Mouse (Mus musculus): Measurements from ENCODE around the gene Sat1. TPM values are rescaled to one million over a fixed set of nuclear protein-coding genes. Genes with fewer than 3 reads are reported as not detected.
"Not testable (repeated sequence)": the region's sequence is repeated elsewhere in the genome, so short reads cannot be mapped to it uniquely, and the experiment has no call there.

Gene Sat1
- polyA plus RNA-seq, 1 experiment, result 106 TPM

GRCm38 (mm10) chrX:155208671-155209070 is 7.6 kb downstream of the Sat1 start:
- Histone ChIP-seq H3K27me3 (ENCODE audit: control insufficient read depth, insufficient read depth, low read length) (no peaks in the 10 kb centered on the region), H3K4me1 (ENCODE audit: control insufficient read depth, insufficient read depth, low read length) (no peaks in the 10 kb centered on the region), H3K27ac (ENCODE audit: insufficient read depth, low read length) (no peak overlapping the region), H3K4me3 (replicated peaks; ENCODE audit: insufficient read depth, low read depth, low read length) (no peak overlapping the region)
- DNase-seq, result no peak
- TF ChIP-seq POLR2A (IDR thresholded peaks at IDR 0.05; ENCODE audit: borderline replicate concordance, insufficient read depth, low read length) (no peak), CTCF (IDR thresholded peaks at IDR 0.05; ENCODE audit: borderline replicate concordance, insufficient read depth, low read depth, low read length) (no peak)
- 32% methylated on average over 1 of the region's 1 CpGs for WGBS

- not testable (repeated sequence) for H3K4me3 ChIP-seq (replicated peaks; ENCODE audit: insufficient read depth, low read depth, low read length); H3K27ac ChIP-seq (ENCODE audit: insufficient read depth, low read length); DNase-seq; H3K27me3 ChIP-seq (ENCODE audit: control insufficient read depth, insufficient read depth, low read length); H3K4me1 ChIP-seq (ENCODE audit: control insufficient read depth, insufficient read depth, low read length)
- 83% methylated on average over 2 of the region's 2 CpGs for WGBS
Observed at GRCm38 (mm10) chrX:155205436-155205835, 10.8 kb downstream of the Sat1 start.

DNA sequence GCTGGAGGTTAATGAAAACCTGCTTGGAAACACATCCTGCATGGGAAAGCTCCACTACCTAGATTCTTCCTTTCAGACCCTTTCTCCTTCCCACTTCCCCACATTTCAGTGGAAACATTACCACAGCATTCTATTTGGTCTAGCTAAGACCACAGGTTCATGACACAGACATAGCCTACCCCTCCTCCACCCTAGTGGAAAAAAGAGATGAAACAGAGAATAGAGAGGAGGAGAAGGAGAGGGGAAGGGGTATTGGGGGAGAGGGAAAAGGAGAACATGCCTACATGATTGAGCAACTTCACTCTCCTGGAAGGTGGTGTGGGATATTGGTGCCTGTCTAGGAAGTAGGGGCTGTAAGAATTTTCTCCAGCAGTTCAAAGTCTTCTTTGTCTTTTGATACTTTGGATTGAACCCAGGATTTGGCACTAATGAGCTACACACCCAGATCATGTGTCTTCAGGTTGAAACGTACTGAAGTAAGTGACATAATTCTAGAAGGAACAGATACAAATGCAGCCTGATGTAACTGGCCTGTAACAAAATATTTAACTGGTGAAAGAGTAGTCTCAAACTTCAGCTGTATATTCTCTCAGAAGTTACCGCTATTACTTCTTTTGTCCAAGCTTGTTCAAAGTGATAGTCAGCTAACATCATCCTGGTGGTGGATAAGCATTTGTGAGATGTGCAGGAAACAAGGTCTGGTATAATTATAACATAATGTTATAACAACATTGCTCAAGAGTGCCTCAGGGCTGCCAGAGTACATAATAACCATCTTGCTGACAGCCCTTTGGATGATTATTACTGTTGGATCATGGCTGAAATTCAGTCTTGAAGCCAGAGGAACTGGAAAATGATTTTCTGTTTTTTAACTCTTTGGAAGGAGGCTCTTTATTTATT is 13.6 kb downstream of the Sat1 start:
- Histone ChIP-seq H3K4me3 (replicated peaks; ENCODE audit: insufficient read depth, low read depth, low read length) (no peak overlapping the region), H3K27ac (ENCODE audit: insufficient read depth, low read length) (no peak overlapping the region), H3K4me1 (ENCODE audit: control insufficient read depth, insufficient read depth, low read length) (no peaks in the 10 kb centered on the region), H3K27me3 (ENCODE audit: control insufficient read depth, insufficient read depth, low read length) (no peaks in the 10 kb centered on the region)
- WGBS, result 69% methylated on average over 2 of the region's 2 CpGs
- no peak for DNase-seq
- TF ChIP-seq POLR2A (IDR thresholded peaks at IDR 0.05; ENCODE audit: borderline replicate concordance, insufficient read depth, low read length) (no peak), CTCF (IDR thresholded peaks at IDR 0.05; ENCODE audit: borderline replicate concordance, insufficient read depth, low read depth, low read length) (no peak)

DNA sequence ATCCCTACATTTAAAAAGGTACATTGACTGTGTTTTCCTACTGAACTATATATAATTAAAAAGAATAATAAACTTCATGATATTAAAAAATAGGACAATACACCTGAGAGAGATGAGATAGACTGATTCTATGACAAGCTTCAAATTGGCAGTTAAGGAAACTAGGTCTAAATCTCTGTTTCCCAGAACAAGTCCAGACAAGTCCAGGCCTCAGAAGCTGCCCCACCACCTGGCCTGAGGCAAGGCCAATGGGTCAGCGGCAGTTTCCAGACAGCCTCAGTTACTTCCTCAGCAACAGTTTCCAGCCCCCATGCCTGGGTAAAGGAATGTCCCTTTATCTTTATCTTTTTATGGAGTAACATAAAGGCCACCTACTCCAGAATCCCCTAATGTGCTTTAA is 14.4 kb downstream of the Sat1 start:
- Histone ChIP-seq H3K4me3 (replicated peaks; ENCODE audit: insufficient read depth, low read depth, low read length) (no peak overlapping the region), H3K27ac (ENCODE audit: insufficient read depth, low read length) (no peak overlapping the region), H3K27me3 (ENCODE audit: control insufficient read depth, insufficient read depth, low read length) (no peaks in the 10 kb centered on the region), H3K4me1 (ENCODE audit: control insufficient read depth, insufficient read depth, low read length) (no peaks in the 10 kb centered on the region)
- no peak for DNase-seq
- 95% methylated on average over 1 of the region's 1 CpGs for WGBS
- TF ChIP-seq POLR2A (IDR thresholded peaks at IDR 0.05; ENCODE audit: borderline replicate concordance, insufficient read depth, low read length) (no peak), CTCF (IDR thresholded peaks at IDR 0.05; ENCODE audit: borderline replicate concordance, insufficient read depth, low read depth, low read length) (no peak)

DNA sequence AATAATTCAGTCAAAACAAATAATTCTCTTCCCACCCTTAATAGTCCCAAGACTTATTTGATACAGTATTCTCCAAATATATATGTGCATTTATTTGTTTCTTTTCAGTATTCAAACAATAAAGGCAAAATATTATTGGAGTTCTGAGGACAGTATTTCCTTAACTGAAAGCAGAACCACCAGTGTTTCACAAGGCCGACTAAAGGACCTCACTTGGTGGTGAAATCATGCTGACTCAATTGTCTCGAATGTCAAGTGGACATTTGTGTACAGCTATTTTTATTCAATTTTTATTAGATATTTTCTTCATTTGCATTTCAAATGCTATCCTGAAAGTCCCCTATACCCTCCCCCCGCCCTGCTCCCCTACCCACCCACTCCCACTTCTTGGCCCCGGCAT is 21.3 kb downstream of the Sat1 start:
- TF ChIP-seq CTCF (IDR thresholded peaks at IDR 0.05; ENCODE audit: borderline replicate concordance, insufficient read depth, low read depth, low read length) (no peak), POLR2A (IDR thresholded peaks at IDR 0.05; ENCODE audit: borderline replicate concordance, insufficient read depth, low read length) (no peak)
- no peak overlapping the region for H3K4me3 ChIP-seq (replicated peaks; ENCODE audit: insufficient read depth, low read depth, low read length)
- H3K27ac ChIP-seq (ENCODE audit: insufficient read depth, low read length), result no peak overlapping the region
- H3K27me3 ChIP-seq (ENCODE audit: control insufficient read depth, insufficient read depth, low read length), result no peaks in the 10 kb centered on the region
- 83% methylated on average over 4 of the region's 4 CpGs for WGBS
- no peak for DNase-seq
- no peaks in the 10 kb centered on the region for H3K4me1 ChIP-seq (ENCODE audit: control insufficient read depth, insufficient read depth, low read length)

DNA sequence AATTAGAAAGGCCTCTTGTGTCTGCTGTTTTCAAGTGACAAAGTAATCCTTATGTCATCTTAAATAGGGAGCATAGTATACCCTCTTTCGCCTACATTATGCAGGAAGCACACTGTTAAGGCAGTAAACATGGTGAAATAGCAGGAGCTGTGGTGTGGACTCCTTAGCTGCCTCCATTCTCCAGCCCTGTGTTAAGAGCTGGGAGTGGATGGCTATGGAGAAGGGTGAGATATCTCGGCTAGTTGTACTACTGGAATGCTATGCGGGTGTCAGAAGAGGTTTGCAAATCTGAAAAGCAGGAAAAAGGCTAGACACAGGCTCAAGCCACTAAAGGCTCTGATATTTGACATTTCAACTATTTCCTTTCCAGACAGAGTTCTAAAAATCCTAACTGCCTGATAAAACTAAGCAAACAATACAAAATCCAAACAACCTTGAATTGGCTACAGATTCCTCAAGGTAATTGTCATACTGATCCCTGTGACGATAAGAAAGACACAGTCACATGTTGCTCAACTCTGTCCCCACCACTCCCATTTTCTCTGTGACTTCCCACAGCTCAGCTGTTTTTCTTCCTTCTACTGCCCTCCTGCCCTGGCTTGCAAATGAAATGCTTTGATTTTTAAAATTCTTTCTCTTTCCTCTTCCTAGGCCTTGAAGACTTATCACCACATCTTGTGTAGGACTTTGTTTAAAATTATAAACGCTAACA is 22.4 kb downstream of the Sat1 start:
- Histone ChIP-seq H3K4me1 (ENCODE audit: control insufficient read depth, insufficient read depth, low read length) (no peaks in the 10 kb centered on the region), H3K27ac (ENCODE audit: insufficient read depth, low read length) (no peak overlapping the region), H3K4me3 (replicated peaks; ENCODE audit: insufficient read depth, low read depth, low read length) (no peak overlapping the region), H3K27me3 (ENCODE audit: control insufficient read depth, insufficient read depth, low read length) (no peaks in the 10 kb centered on the region)
- WGBS, result 81% methylated on average over 5 of the region's 5 CpGs
- no peak for DNase-seq
- TF ChIP-seq POLR2A (IDR thresholded peaks at IDR 0.05; ENCODE audit: borderline replicate concordance, insufficient read depth, low read length), result no peak
- TF ChIP-seq CTCF (IDR thresholded peaks at IDR 0.05; ENCODE audit: borderline replicate concordance, insufficient read depth, low read depth, low read length), result no peak

- 77% methylated on average over 4 of the region's 4 CpGs for WGBS
- no peak for TF ChIP-seq CTCF (IDR thresholded peaks at IDR 0.05; ENCODE audit: borderline replicate concordance, insufficient read depth, low read depth, low read length)
- TF ChIP-seq POLR2A (IDR thresholded peaks at IDR 0.05; ENCODE audit: borderline replicate concordance, insufficient read depth, low read length), result no peak
- H3K27ac ChIP-seq (ENCODE audit: insufficient read depth, low read length), result no peak overlapping the region
- DNase-seq, result no peak
- H3K4me1 ChIP-seq (ENCODE audit: control insufficient read depth, insufficient read depth, low read length), result no peaks in the 10 kb centered on the region
- no peak overlapping the region for H3K4me3 ChIP-seq (replicated peaks; ENCODE audit: insufficient read depth, low read depth, low read length)
- H3K27me3 ChIP-seq (ENCODE audit: control insufficient read depth, insufficient read depth, low read length), result no peaks in the 10 kb centered on the region
Observed at GRCm38 (mm10) chrX:155191941-155192340, 24.3 kb downstream of the Sat1 start.

- Histone ChIP-seq H3K4me1 (ENCODE audit: control insufficient read depth, insufficient read depth, low read length) (no peaks in the 10 kb centered on the region), H3K4me3 (replicated peaks; ENCODE audit: insufficient read depth, low read depth, low read length) (no peak overlapping the region), H3K27ac (ENCODE audit: insufficient read depth, low read length) (no peak overlapping the region), H3K27me3 (ENCODE audit: control insufficient read depth, insufficient read depth, low read length) (no peaks in the 10 kb centered on the region)
- TF ChIP-seq POLR2A (IDR thresholded peaks at IDR 0.05; ENCODE audit: borderline replicate concordance, insufficient read depth, low read length) (no peak), CTCF (IDR thresholded peaks at IDR 0.05; ENCODE audit: borderline replicate concordance, insufficient read depth, low read depth, low read length) (no peak)
- DNase-seq, result no peak
- WGBS, result 75% methylated on average over 2 of the region's 2 CpGs
Observed at GRCm38 (mm10) chrX:155177640-155178039, 38.6 kb downstream of the Sat1 start.
